Mouse (Mus musculus) fibroblast of lung, adult 2 months (primary cell): Measurements from ENCODE around the gene Gm19684.
"Not testable (repeated sequence)": the region's sequence is repeated elsewhere in the genome, so short reads cannot be mapped to it uniquely, and the experiment has no call there.

Source experiments
- DNase-seq: peaks from one replicate; pipeline ENCODE4 v3.0.0-alpha.2; 2011; ENCODE audit warnings: low read depth

Gene Gm19684

DNA sequence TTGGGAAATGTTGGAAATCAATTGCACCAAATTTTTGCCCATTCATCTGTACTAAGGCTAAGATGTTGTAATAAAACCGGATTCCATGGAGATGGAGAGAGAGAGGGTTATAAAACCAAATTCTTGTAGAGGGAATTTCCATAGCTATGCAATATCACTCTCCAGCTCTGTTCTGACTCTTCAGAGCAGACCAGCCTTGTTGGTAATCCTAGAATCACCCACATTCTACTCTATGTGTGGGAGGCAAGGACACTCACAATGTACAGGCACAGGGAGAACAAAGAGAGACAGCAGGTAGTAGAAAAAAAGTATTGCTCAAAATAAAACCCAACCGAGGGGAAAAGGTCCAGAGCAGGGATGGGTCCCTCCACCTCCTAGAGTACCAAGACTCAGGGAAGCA, 54.7 kb downstream of the Gm19684 start:
- DNase-seq = not testable (repeated sequence)

GRCm38 (mm10) chr17:36178938-36179337, 57.5 kb downstream of the Gm19684 start:
- DNase-seq = not testable (repeated sequence)
